Mouse (Mus musculus): ENCODE data around the gene Cpe.

Gene Cpe

GRCm38 (mm10) chr8:64634131-64634865 lies 58.6 kb downstream of the Cpe start:
- DNase-seq (ENCODE audit: low read depth, low spot score) = peak; percentile 27

- peak; percentile 61 for DNase-seq (ENCODE audit: low read depth, low spot score)
These were observed 60.7 kb downstream of the Cpe start for GRCm38 (mm10) chr8:64632169-64632568.

- peak; percentile 90 for DNase-seq (ENCODE audit: low read depth, low spot score)
These were observed 61.1 kb downstream of the Cpe start for GRCm38 (mm10) chr8:64631761-64632160.

- no peak for DNase-seq (ENCODE audit: low read depth, low spot score)
These were observed 63.7 kb downstream of the Cpe start for GRCm38 (mm10) chr8:64629034-64629760.

- no peak for DNase-seq (ENCODE audit: low read depth, low spot score)
These were observed 64.8 kb downstream of the Cpe start for GRCm38 (mm10) chr8:64628039-64628438.

GRCm38 (mm10) chr8:64624603-64625037 lies 68.2 kb downstream of the Cpe start:
- DNase-seq (ENCODE audit: low read depth, low spot score) = no peak

- DNase-seq (ENCODE audit: low read depth, low spot score) = no peak
These were observed 72.3 kb downstream of the Cpe start for GRCm38 (mm10) chr8:64620365-64621150.

- DNase-seq (ENCODE audit: low read depth, low spot score) = no peak
These were observed 73.2 kb downstream of the Cpe start for GRCm38 (mm10) chr8:64619661-64620060.

- DNase-seq (ENCODE audit: low read depth, low spot score) = peak; percentile 81
These were observed 74.2 kb downstream of the Cpe start for GRCm38 (mm10) chr8:64618618-64619017.

GRCm38 (mm10) chr8:64616566-64616965 lies 76.3 kb downstream of the Cpe start:
- peak; percentile 65 for DNase-seq (ENCODE audit: low read depth, low spot score)

- DNase-seq (ENCODE audit: low read depth, low spot score) = no peak
These were observed 77.4 kb downstream of the Cpe start for GRCm38 (mm10) chr8:64615459-64615858.

- DNase-seq (ENCODE audit: low read depth, low spot score) = no peak
These were observed 79.2 kb downstream of the Cpe start for GRCm38 (mm10) chr8:64613663-64614062.

- DNase-seq (ENCODE audit: low read depth, low spot score) = no peak
These were observed 81.5 kb downstream of the Cpe start for GRCm38 (mm10) chr8:64611210-64611974.

- DNase-seq (ENCODE audit: low read depth, low spot score) = no peak
These were observed 83.9 kb downstream of the Cpe start for GRCm38 (mm10) chr8:64608931-64609330.

GRCm38 (mm10) chr8:64606015-64606414 lies 86.8 kb downstream of the Cpe start:
- no peak for DNase-seq (ENCODE audit: low read depth, low spot score)

GRCm38 (mm10) chr8:64598206-64598605 lies 94.6 kb downstream of the Cpe start:
- DNase-seq (ENCODE audit: low read depth, low spot score) = no peak

GRCm38 (mm10) chr8:64597042-64597970 lies 95.5 kb downstream of the Cpe start:
- peak; percentile 84 for DNase-seq (ENCODE audit: low read depth, low spot score)

- DNase-seq (ENCODE audit: low read depth, low spot score) = no peak
These were observed 96.5 kb downstream of the Cpe start for GRCm38 (mm10) chr8:64596396-64596795.

GRCm38 (mm10) chr8:64590456-64590855 lies 102.4 kb downstream of the Cpe start:
- no peak for DNase-seq (ENCODE audit: low read depth, low spot score)

GRCm38 (mm10) chr8:64582887-64583286 lies 110.0 kb downstream of the Cpe start:
- DNase-seq (ENCODE audit: low read depth, low spot score) = no peak

Data from ES-CJ7 (cell line).